Mouse (Mus musculus): Measurements from ENCODE around the gene Nrsn2. TPM values are rescaled to one million over a fixed set of nuclear protein-coding genes. Genes with fewer than 3 reads are reported as not detected.
A peak's percentile ranks its signal among the peaks of the same experiment; 100 is the strongest.

Nrsn2 gene
- polyA plus RNA-seq, 1 experiment from 2014 or later: 4.2 TPM

DNA sequence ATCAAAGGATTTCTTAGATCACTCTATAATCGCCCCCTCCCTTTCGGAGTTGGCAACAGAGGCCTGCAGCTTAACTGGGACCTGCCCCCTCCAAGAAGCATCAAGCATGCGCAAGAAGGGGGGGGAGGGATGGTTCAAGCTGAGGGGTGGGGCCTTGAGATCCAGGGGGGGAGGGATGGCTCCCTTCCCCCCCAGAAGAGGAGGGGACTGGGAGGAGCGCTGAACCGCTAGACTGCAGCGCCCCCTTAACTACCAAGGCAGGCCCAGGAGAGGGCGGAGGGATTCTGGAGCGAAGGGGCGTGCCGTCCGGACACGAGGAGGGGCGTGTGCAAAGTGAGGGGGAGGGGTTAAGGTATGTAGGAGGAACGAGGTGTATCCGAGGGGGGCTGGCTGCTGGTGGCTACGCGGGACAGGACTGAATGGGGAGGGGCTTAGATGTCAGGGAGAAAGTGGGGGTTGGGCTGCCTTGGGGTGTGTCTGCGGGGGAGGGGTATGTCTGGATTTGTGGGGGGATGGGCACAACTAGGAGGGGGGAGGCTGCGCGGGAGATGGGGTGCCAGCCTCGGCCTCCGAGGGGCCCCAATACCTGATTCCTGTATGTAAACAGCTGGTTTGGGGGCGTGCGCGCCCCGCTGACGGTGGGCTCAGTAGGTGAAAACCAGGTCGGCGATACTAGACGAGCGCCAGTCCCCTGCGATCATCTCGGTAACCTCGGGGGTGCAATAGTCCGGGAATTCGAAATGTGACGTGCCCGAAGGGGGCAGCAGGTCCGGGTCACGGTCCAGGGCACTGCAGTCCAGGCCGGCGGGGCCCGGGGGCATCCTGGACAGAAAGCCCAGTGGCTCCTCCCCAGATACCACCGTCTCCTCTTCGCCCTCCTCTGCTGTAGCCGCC, 19.9 kb upstream of the Nrsn2 start:
- Histone ChIP-seq H3K4me1 (ENCODE audit: control insufficient read depth, insufficient read depth, low read length) (no peaks in the 10 kb centered on the region), H3K4me2 (ENCODE audit: low read depth, low read length) (peak overlapping the region; percentile 83), H3K9me3 (replicated peaks; ENCODE audit: control insufficient read depth, low read length) (no peaks in the 10 kb centered on the region), H3K9ac (replicated peaks; ENCODE audit: low read length) (peak overlapping the region; percentile 96), H3K4me3 (ENCODE audit: low read depth, low read length) (peak overlapping the region; percentile 95), H3K27ac (replicated peaks; ENCODE audit: low read depth, low read length) (peak overlapping the region; percentile 99), H3K36me3 (replicated peaks; ENCODE audit: control insufficient read depth, insufficient read depth, low read depth, low read length) (no peaks in the 10 kb centered on the region), H3K27me3 (ENCODE audit: control insufficient read depth, insufficient read depth, low read length) (no peaks in the 10 kb centered on the region)
- DNase-seq (ENCODE audit: low spot score) (peak; percentile 98), ATAC-seq (replicated peaks; ENCODE audit: insufficient number of reproducible peaks, low FRiP score, low TSS enrichment, low read depth) (peak; percentile 40)
- 1% methylated on average over 43 of the region's 46 CpGs for WGBS

DNA sequence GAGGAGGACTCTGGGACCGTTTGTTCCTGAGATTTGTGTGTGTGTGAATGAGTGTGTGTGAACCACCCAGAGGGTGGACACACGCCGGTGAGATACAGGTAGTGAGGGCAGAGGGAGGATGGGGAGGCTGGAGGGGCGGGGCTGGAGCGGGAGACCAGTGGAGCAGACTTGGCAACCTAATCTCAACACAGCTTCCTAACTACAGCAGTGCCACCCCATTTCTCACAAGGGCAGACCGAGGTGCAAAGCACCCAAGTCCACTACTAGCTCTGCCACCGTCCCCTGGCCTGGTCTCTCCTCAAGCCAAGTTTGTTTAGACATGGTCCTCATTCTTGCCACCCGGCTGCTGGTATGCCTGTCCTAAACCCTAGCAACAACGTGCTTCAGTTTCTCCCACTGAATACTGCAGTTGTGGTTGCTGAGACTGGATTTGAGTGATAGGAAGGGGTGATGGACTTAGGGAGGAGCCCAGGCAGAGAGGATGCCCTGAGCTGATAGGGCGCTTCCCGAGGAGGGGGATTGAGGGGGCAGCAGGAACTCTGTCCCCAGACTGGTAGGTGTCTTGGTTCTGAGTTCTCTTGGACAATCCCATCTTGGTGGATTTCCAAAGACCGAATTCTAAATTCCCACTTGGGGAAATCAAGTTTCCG, 19.0 kb upstream of the Nrsn2 start:
- no peaks in the 10 kb centered on the region for H3K9me3 ChIP-seq (replicated peaks; ENCODE audit: control insufficient read depth, low read length)
- peak overlapping the region; percentile 46 for H3K9ac ChIP-seq (replicated peaks; ENCODE audit: low read length)
- peak overlapping the region; percentile 95 for H3K4me3 ChIP-seq (ENCODE audit: low read depth, low read length)
- DNase-seq (ENCODE audit: low spot score) (no peak), ATAC-seq (replicated peaks; ENCODE audit: insufficient number of reproducible peaks, low FRiP score, low TSS enrichment, low read depth) (no peak)
- no peaks in the 10 kb centered on the region for H3K27me3 ChIP-seq (ENCODE audit: control insufficient read depth, insufficient read depth, low read length)
- no peaks in the 10 kb centered on the region for H3K4me1 ChIP-seq (ENCODE audit: control insufficient read depth, insufficient read depth, low read length)
- peak overlapping the region; percentile 83 for H3K4me2 ChIP-seq (ENCODE audit: low read depth, low read length)
- H3K27ac ChIP-seq (replicated peaks; ENCODE audit: low read depth, low read length): no peak overlapping the region
- WGBS: 18% methylated on average over 13 of the region's 13 CpGs
- no peaks in the 10 kb centered on the region for H3K36me3 ChIP-seq (replicated peaks; ENCODE audit: control insufficient read depth, insufficient read depth, low read depth, low read length)

DNA sequence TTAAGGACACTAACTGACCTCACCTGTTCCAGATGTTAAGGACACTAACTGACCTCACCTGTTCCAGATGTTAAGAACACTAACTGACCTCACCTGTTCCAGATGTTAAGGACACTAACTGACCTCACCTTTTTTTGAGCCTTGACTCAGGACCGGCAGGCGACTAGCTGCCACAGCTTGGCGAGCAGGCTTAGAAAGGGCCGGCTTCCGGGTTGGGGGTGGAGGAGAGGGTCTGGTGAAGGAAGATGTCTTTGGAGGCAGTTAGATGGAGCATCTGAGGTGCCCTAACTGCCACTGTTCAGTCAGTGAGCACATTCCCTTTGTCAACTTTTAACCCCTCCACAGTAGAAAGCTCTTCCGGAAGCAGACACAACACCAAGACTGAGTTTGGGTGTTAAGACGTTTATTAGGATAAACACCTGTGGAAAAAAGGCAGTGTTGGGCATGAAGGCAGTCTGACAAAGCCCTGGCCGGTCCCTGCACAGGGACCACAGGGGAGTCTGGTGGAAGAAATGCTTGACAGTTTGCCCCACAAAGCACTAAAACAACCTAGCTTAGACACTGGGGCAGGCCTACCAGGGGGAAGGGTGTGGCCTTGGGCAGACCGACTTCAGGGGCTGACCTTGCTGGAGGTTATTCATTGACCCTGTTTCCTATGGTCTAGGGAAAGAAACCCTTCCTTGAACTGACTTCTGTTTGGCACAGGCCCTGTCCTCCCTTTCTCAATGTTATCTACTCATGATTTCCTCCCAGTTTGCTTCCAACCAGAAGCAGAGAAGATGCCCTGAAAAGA, 17.0 kb upstream of the Nrsn2 start:
- Histone ChIP-seq H3K9ac (replicated peaks; ENCODE audit: low read length) (no peak overlapping the region), H3K4me1 (ENCODE audit: control insufficient read depth, insufficient read depth, low read length) (no peaks in the 10 kb centered on the region), H3K4me2 (ENCODE audit: low read depth, low read length) (no peak overlapping the region), H3K9me3 (replicated peaks; ENCODE audit: control insufficient read depth, low read length) (no peaks in the 10 kb centered on the region), H3K27ac (replicated peaks; ENCODE audit: low read depth, low read length) (no peak overlapping the region), H3K36me3 (replicated peaks; ENCODE audit: control insufficient read depth, insufficient read depth, low read depth, low read length) (no peaks in the 10 kb centered on the region), H3K27me3 (ENCODE audit: control insufficient read depth, insufficient read depth, low read length) (no peaks in the 10 kb centered on the region), H3K4me3 (ENCODE audit: low read depth, low read length) (no peak overlapping the region)
- ATAC-seq (replicated peaks; ENCODE audit: insufficient number of reproducible peaks, low FRiP score, low TSS enrichment, low read depth) (no peak), DNase-seq (ENCODE audit: low spot score) (no peak)
- WGBS: 54% methylated on average over 9 of the region's 9 CpGs

DNA sequence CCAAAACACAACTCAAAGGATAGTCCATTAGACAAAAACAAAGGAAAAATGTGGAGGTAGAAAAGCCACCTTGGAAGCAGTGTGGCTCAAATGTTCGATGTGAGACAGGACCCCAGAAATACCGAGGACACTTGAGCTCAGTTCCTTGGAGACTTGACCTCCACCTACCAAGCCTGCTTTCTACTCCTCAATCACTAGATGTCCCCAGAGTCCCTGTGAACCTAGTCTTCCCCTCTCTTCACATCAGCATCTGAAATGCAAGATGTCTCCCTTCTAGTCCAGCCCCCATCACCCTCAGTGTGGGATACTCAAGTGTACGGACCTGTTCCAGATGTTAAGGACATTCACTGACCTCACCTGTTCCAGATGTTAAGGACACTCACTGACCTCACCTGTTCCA, 16.3 kb upstream of the Nrsn2 start:
- H3K4me2 ChIP-seq (ENCODE audit: low read depth, low read length): no peak overlapping the region
- H3K9ac ChIP-seq (replicated peaks; ENCODE audit: low read length): no peak overlapping the region
- no peaks in the 10 kb centered on the region for H3K27me3 ChIP-seq (ENCODE audit: control insufficient read depth, insufficient read depth, low read length)
- H3K36me3 ChIP-seq (replicated peaks; ENCODE audit: control insufficient read depth, insufficient read depth, low read depth, low read length): no peaks in the 10 kb centered on the region
- H3K4me1 ChIP-seq (ENCODE audit: control insufficient read depth, insufficient read depth, low read length): no peaks in the 10 kb centered on the region
- H3K4me3 ChIP-seq (ENCODE audit: low read depth, low read length): no peak overlapping the region
- DNase-seq (ENCODE audit: low spot score) (peak; percentile 76), ATAC-seq (replicated peaks; ENCODE audit: insufficient number of reproducible peaks, low FRiP score, low TSS enrichment, low read depth) (no peak)
- no peak overlapping the region for H3K27ac ChIP-seq (replicated peaks; ENCODE audit: low read depth, low read length)
- WGBS: 18% methylated on average over 3 of the region's 3 CpGs
- H3K9me3 ChIP-seq (replicated peaks; ENCODE audit: control insufficient read depth, low read length): no peaks in the 10 kb centered on the region

DNA sequence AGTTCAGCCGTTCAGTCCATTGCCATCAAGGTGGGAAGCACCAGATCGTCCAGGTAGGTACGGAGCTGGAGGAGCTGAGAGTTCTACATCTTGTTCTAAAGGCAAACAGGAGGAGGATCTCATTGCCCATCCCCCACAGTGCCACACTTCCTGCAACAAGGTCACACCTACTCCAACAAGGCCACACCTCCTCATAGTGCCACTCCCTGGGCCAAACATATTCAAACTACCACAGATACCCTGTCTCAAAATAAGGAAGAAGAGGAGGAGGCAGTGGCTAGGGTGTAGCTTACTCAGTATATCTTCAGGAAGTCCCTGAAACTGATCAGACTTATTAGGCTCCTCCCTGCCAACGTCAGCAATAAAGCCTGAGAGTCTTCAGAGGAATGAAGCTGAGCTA, 7.8 kb upstream of the Nrsn2 start:
- ATAC-seq (replicated peaks; ENCODE audit: insufficient number of reproducible peaks, low FRiP score, low TSS enrichment, low read depth) (no peak), DNase-seq (ENCODE audit: low spot score) (no peak)
- no peaks in the 10 kb centered on the region for H3K36me3 ChIP-seq (replicated peaks; ENCODE audit: control insufficient read depth, insufficient read depth, low read depth, low read length)
- no peak overlapping the region for H3K4me3 ChIP-seq (ENCODE audit: low read depth, low read length)
- no peak overlapping the region for H3K4me2 ChIP-seq (ENCODE audit: low read depth, low read length)
- no peak overlapping the region for H3K9ac ChIP-seq (replicated peaks; ENCODE audit: low read length)
- WGBS: 90% methylated on average over 4 of the region's 4 CpGs
- H3K27me3 ChIP-seq (ENCODE audit: control insufficient read depth, insufficient read depth, low read length): no peaks in the 10 kb centered on the region
- no peaks in the 10 kb centered on the region for H3K9me3 ChIP-seq (replicated peaks; ENCODE audit: control insufficient read depth, low read length)
- no peaks in the 10 kb centered on the region for H3K4me1 ChIP-seq (ENCODE audit: control insufficient read depth, insufficient read depth, low read length)
- H3K27ac ChIP-seq (replicated peaks; ENCODE audit: low read depth, low read length): no peak overlapping the region

DNA sequence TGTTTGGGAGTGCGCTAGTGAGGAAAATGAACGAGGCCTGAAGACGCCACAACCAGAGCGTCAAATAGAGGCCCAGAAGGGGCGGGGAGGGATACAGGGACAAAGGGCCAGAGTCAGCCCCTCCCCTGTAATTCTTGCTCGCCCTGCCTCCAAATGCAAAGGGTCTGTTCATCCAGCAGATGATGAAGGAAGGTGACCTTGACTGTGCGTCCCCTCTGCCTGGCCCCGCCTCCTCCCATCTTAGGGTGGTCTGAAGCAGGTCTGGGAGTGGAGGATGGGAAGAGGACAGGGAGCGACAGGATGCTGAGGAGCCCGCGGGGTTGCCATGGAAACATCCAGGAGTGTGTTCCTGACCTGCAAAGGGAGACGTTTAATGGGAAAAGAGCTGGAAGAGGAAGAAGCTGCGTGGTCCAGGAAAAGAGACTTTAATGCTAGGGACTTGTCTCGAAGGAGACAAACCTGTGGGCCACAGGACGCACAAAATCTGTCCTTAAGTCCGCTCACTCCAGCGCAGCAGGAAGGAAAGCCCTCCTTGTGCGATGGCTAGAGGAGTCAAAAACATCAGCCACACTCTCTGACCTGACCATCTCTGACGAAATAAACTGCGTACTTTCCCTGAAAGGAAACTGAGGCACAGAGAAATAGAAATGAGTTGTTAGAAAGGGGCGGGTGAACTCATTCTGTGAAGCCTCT, 640 bp downstream of the Nrsn2 start:
- no peak overlapping the region; the same call in 1 of the 2 replicates for H3K27ac ChIP-seq (replicated peaks; ENCODE audit: low read depth, low read length)
- 2% methylated on average over 21 of the region's 21 CpGs for WGBS
- no peaks in the 10 kb centered on the region for H3K27me3 ChIP-seq (ENCODE audit: control insufficient read depth, insufficient read depth, low read length)

DNA sequence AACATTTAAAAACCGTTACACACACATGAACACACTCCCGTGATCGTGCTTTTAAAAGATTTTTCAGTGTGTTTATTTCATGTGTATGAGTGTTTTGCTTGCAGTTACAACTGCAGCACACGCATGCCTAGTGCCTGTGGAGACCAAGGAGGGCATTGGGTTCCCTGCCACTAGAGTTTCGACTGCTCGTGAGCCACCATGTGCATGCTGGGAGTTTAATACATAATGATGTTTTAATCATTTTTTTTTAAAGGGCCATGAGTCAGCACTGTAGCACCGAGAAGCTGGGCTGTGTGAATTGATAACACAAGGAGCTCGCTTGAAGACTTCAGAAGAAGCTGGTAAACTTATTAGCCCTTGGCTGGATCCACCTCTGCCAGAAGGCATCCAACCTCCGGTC, 2.9 kb downstream of the Nrsn2 start:
- 82% methylated on average over 9 of the region's 9 CpGs for WGBS
- H3K9ac ChIP-seq (replicated peaks; ENCODE audit: low read length): no peak overlapping the region
- DNase-seq (ENCODE audit: low spot score): no peak
- H3K4me1 ChIP-seq (ENCODE audit: control insufficient read depth, insufficient read depth, low read length): peaks cover 6% of the 10 kb centered on the region
- H3K4me2 ChIP-seq (ENCODE audit: low read depth, low read length): no peak overlapping the region
- H3K9me3 ChIP-seq (replicated peaks; ENCODE audit: control insufficient read depth, low read length): no peaks in the 10 kb centered on the region
- H3K36me3 ChIP-seq (replicated peaks; ENCODE audit: control insufficient read depth, insufficient read depth, low read depth, low read length): no peaks in the 10 kb centered on the region
- no peak overlapping the region for H3K27ac ChIP-seq (replicated peaks; ENCODE audit: low read depth, low read length)
- no peak for ATAC-seq (replicated peaks; ENCODE audit: insufficient number of reproducible peaks, low FRiP score, low TSS enrichment, low read depth)
- no peaks in the 10 kb centered on the region for H3K27me3 ChIP-seq (ENCODE audit: control insufficient read depth, insufficient read depth, low read length)
- no peak overlapping the region for H3K4me3 ChIP-seq (ENCODE audit: low read depth, low read length)

More for the DNA sequence above, 640 bp downstream of the Nrsn2 start:
- Histone ChIP-seq H3K4me3 (ENCODE audit: low read depth, low read length) (0 out of 2 replicates have a peak overlapping the region, but pooled peaks have one; percentile 8), H3K4me1 (ENCODE audit: control insufficient read depth, insufficient read depth, low read length) (peaks cover 6% of the 10 kb centered on the region), H3K36me3 (replicated peaks; ENCODE audit: control insufficient read depth, insufficient read depth, low read depth, low read length) (no peaks in the 10 kb centered on the region), H3K9ac (replicated peaks; ENCODE audit: low read length) (peak overlapping the region; percentile 28), H3K9me3 (replicated peaks; ENCODE audit: control insufficient read depth, low read length) (no peaks in the 10 kb centered on the region), H3K4me2 (ENCODE audit: low read depth, low read length) (peak overlapping the region; percentile 42)
- DNase-seq (ENCODE audit: low spot score) (peak; percentile 74), ATAC-seq (replicated peaks; ENCODE audit: insufficient number of reproducible peaks, low FRiP score, low TSS enrichment, low read depth) (peak; percentile 72)

All from embryonic facial prominence, embryonic 11.5 days (tissue).